Comparison of ENCODE assay signal across 7 mouse cellular contexts in the genomic region with DNA sequence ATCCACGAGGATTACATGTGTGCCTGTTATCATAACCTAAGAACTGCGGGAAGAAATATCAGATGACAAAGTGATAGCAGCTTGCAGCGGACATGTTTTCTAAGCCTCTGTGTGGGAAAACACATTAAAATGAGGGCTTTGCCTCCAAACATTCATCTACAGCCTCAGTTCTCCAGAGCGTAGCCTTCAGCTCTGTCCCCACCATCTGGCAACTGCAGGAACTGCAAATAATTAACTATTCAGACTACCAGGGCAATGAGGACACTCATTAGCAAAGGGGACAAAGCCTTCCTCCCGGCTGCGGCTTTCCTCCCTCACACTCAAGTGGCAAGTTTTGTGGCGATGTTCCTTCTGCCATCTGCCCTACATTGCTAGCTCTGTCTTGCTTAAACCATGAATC. TPM values are rescaled to one million over a fixed set of nuclear protein-coding genes. Genes with fewer than 3 reads are reported as not detected.
DNase-seq lines count a peak whose midpoint lies in the region; ATAC-seq and TF ChIP-seq lines count a peak whose summit lies in the region.

No protein-coding gene starts in this region.

- H3K4me1 ChIP-seq in lung, postnatal 0 days (ENCODE audit: insufficient read depth, low read depth, low read length): no peaks in the 10 kb centered on the region

- H3K4me2 ChIP-seq in lung, postnatal 0 days (replicated peaks; ENCODE audit: low read depth, low read length): no peak overlapping the region

- no peak for TF ChIP-seq EP300 in lung, postnatal 0 days (IDR thresholded peaks at IDR 0.05)

- no peaks in the 10 kb centered on the region for H3K9me3 ChIP-seq in lung, postnatal 0 days (ENCODE audit: low read length)

- H3K9ac ChIP-seq in lung, postnatal 0 days (replicated peaks; ENCODE audit: low read depth): no peak overlapping the region

- WGBS in lung, postnatal 0 days: 5% methylated on average over 7 of the region's 7 CpGs

- peak; percentile 77 for TF ChIP-seq CTCF in lung, postnatal 0 days (IDR thresholded peaks at IDR 0.05)

- intact Hi-C loops in heart, postnatal 14 days (cut with DNase I): loop anchor here (1.0 kb wide), 1 partner anchor 105 kb away; no protein-coding TSS in a partner anchor

- no peaks in the 10 kb centered on the region for H3K36me3 ChIP-seq in lung, postnatal 0 days (ENCODE audit: insufficient read depth, low read length)

- no peak overlapping the region for H3K4me3 ChIP-seq in lung, postnatal 0 days (ENCODE audit: low read depth, low read length)

- no peaks in the 10 kb centered on the region for H3K27me3 ChIP-seq in lung, postnatal 0 days (replicated peaks; ENCODE audit: insufficient read depth, low read length)

- peak; percentile 13 for DNase-seq in MEL-GATA-1-ER (ENCODE audit: extremely low read depth, low read depth)
- peak; percentile 71 for DNase-seq in adrenal gland, postnatal 10 days
- peak; percentile 50 for DNase-seq in embryo, embryonic 11.5 days (ENCODE audit: low read depth, low spot score)
- peak; percentile 32 to 70 for DNase-seq in heart, postnatal 14 days
- peak; percentile 60 to 68 for DNase-seq in kidney, postnatal 4 days
- DNase-seq in lung, postnatal 0 days (ENCODE audit: low spot score): peak; percentile 70
- DNase-seq in retina, embryonic 14.5 days (ENCODE audit: low spot score): peak; percentile 92

- no peak for ATAC-seq in lung, postnatal 0 days

- H3K27ac ChIP-seq in lung, postnatal 0 days (ENCODE audit: low read length): no peak overlapping the region

RNA-seq across cellular contexts. Expression of a gene that starts 33.9 kb away (rescaled TPM):
- total RNA-seq in adrenal gland, postnatal 10 days (2021): not detected
- total RNA-seq in heart, postnatal 14 days (2021): not detected
- 0.08 and 0.13 TPM in 2 replicates for polyA plus RNA-seq in lung, postnatal 0 days (2015; fragmentation: Nextera tagmentation; extraction: Ambion mirVana)

Comparison
In these comparisons a context has a peak if more than half of its experiments do, and no peak if none do; other contexts are left out.
1. DNase-seq: peak in every context shown above with its lines; median percentile 92 in retina, embryonic 14.5 days; 71 in adrenal gland, postnatal 10 days; 70 in lung, postnatal 0 days; 64 in kidney, postnatal 4 days; 51 in heart, postnatal 14 days; 50 in embryo, embryonic 11.5 days; 13 in MEL-GATA-1-ER.